13 mouse cellular contexts compared by ENCODE assay signal in genomic region chr15:81568592-81568991, GRCm38 (mm10). TPM values are rescaled to one million over a fixed set of nuclear protein-coding genes. Genes with fewer than 3 reads are reported as not detected.
DNase-seq lines count a peak whose midpoint lies in the region; ATAC-seq lines count a peak whose summit lies in the region.
"Had no signal": no experiment of that assay in that cellular context is flagged by ENCODE, and none has a peak within 500 bp of the region (broad histone marks: within the 10 kb centered on the region; RNA-seq: fewer than 3 reads in every experiment).

No protein-coding gene starts in this region.

- H3K36me3 ChIP-seq in liver, embryonic 16.5 days (ENCODE audit: control insufficient read depth, insufficient read depth), result no peaks in the 10 kb centered on the region
- H3K36me3 ChIP-seq: limb, embryonic 10.5 days; midbrain, embryonic 15.5 days had no signal

- WGBS in liver, embryonic 16.5 days (ENCODE audit: insufficient replicate concordance), result 3% methylated on average over 2 of the region's 2 CpGs

- no peaks in the 10 kb centered on the region for H3K27me3 ChIP-seq in liver, embryonic 16.5 days (ENCODE audit: control insufficient read depth, insufficient read depth, low read depth, low read length)
- H3K27me3 ChIP-seq: midbrain, embryonic 15.5 days had no signal

- no peaks in the 10 kb centered on the region; the same call in 1 of the 2 replicates for H3K4me1 ChIP-seq in liver, embryonic 16.5 days (ENCODE audit: control insufficient read depth, low read depth, low read length)
- H3K4me1 ChIP-seq: limb, embryonic 10.5 days; midbrain, embryonic 15.5 days had no signal

- intact Hi-C loops in heart, postnatal 14 days (cut with DNase I), result no loop called here

- no peak overlapping the region for H3K27ac ChIP-seq in liver, embryonic 16.5 days (ENCODE audit: low read length)
- H3K27ac ChIP-seq: limb, embryonic 10.5 days; midbrain, embryonic 15.5 days had no signal

- no peak for ATAC-seq in liver, embryonic 16.5 days (ENCODE audit: low read depth)
- ATAC-seq: lung, postnatal 0 days; midbrain, embryonic 15.5 days had no signal

- no peak overlapping the region for H3K9ac ChIP-seq in liver, embryonic 16.5 days (ENCODE audit: low read depth, low read length)
- H3K9ac ChIP-seq: midbrain, embryonic 15.5 days had no signal

- peak overlapping the region; percentile 13 for H3K4me2 ChIP-seq in liver, embryonic 16.5 days (ENCODE audit: low read depth, low read length)
- H3K4me2 ChIP-seq: midbrain, embryonic 15.5 days had no signal

- peak; percentile 15 for DNase-seq in lung, postnatal 36 days
- no peak for DNase-seq in lung, postnatal 14 days
- peak; percentile 11 for DNase-seq in brain, adult 2 months (ENCODE audit: low read depth, low spot score)
- no peak for DNase-seq in ovary, postnatal 10 days (ENCODE audit: low spot score)
- no peak for DNase-seq in heart, postnatal 14 days
- no peak for DNase-seq in urinary bladder, postnatal 14 days (ENCODE audit: low spot score)
- DNase-seq: cerebellum, adult 8-10 months; heart, postnatal 10 days; kidney, adult 9 months had no signal

- no peak overlapping the region for H3K4me3 ChIP-seq in liver, embryonic 16.5 days (ENCODE audit: low read depth, low read length)
- H3K4me3 ChIP-seq: limb, embryonic 10.5 days; midbrain, embryonic 15.5 days had no signal

- no peaks in the 10 kb centered on the region for H3K9me3 ChIP-seq in liver, embryonic 16.5 days (replicated peaks; ENCODE audit: control insufficient read depth, low read length)
- H3K9me3 ChIP-seq: limb, embryonic 10.5 days; midbrain, embryonic 15.5 days had no signal

RNA-seq across cellular contexts. Expression of gene Ep300, which starts 16.6 kb away (rescaled TPM):
- polyA plus RNA-seq in liver, embryonic 16.5 days (2015; fragmentation: Nextera tagmentation; extraction: Ambion mirVana), result 5.8 and 7.3 TPM in 2 replicates
- total RNA-seq in heart, postnatal 14 days (2021), result 10 to 100 TPM; 54.6 to 57.1 TPM

Comparison
In these comparisons a context has a peak if more than half of its experiments do, and no peak if none do; other contexts are left out.
1. DNase-seq: peak in lung, postnatal 36 days (single experiment) and brain, adult 2 months (single experiment); none in lung, postnatal 14 days (single experiment), ovary, postnatal 10 days (single experiment), heart, postnatal 14 days (0 of 2) and urinary bladder, postnatal 14 days (single experiment).